Mouse (Mus musculus): ENCODE results near the gene Sh2b3. TPM values are rescaled to one million over a fixed set of nuclear protein-coding genes. Genes with fewer than 3 reads are reported as not detected.

The Sh2b3 gene
- polyA plus RNA-seq, 1 experiment from 2014 or later, result 11.8 TPM

DNA sequence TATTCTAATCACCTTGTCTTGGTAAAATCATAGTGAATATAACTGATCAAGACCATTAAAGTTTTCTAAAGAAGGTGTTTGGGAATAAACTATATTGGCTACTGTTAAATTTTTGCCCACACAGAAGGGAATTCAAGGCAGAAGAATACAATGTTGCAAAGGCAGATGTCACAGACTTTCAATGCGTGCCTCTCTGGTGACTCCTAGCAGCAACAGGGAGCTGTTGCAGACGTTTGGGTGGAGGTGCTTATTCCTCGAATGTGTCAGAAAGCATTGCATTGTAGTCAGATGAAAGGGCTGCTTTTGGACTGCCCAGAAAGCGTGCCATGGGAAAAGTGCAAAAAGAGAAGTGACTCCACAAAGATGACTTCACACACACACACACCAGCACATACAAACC lies 55.0 kb downstream of the Sh2b3 start:
- no peak overlapping the region for H3K4me3 ChIP-seq (ENCODE audit: low read depth, low read length)
- WGBS, result 59% methylated on average over 4 of the region's 4 CpGs
- no peak overlapping the region for H3K4me2 ChIP-seq (replicated peaks; ENCODE audit: low read depth)
- H3K27ac ChIP-seq (ENCODE audit: low read depth, low read length), result no peak overlapping the region
- peak; percentile 62 for TF ChIP-seq CTCF (IDR thresholded peaks at IDR 0.05; ENCODE audit: low read depth)
- no peaks in the 10 kb centered on the region for H3K9me3 ChIP-seq (ENCODE audit: control insufficient read depth)
- peaks cover 52% of the 10 kb centered on the region for H3K36me3 ChIP-seq (ENCODE audit: control insufficient read depth, insufficient read depth)
- ATAC-seq, result no peak
- no peak overlapping the region for H3K9ac ChIP-seq (ENCODE audit: low read depth, low read length)
- H3K4me1 ChIP-seq (replicated peaks; ENCODE audit: control insufficient read depth, insufficient read depth, low read length), result no peaks in the 10 kb centered on the region
- no peaks in the 10 kb centered on the region for H3K27me3 ChIP-seq (replicated peaks; ENCODE audit: control insufficient read depth, insufficient read depth, low read length)

DNA sequence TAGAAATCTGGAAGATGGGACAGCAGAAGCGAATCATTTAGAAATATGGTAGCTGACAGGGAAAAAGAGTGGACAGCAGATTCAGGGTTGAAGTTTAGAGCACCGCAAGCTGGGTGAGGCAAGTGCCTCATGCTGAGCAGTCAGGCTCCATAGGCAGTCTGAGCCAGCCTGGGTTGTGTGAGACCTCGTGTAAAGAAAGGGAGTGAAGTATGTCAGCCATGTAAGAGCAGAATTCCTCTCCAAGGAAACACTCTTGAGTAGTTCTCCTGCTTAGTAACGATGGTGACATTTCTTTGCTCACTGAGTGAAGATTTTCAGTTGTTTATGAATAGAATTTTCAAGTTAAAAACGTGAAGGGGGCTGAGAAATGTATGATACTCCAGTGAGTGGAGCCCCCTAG lies 57.3 kb downstream of the Sh2b3 start:
- Histone ChIP-seq H3K4me2 (replicated peaks; ENCODE audit: low read depth) (no peak overlapping the region), H3K27me3 (replicated peaks; ENCODE audit: control insufficient read depth, insufficient read depth, low read length) (no peaks in the 10 kb centered on the region), H3K27ac (ENCODE audit: low read depth, low read length) (peak overlapping the region; percentile 64; the same call in 1 of the 2 replicates), H3K9ac (ENCODE audit: low read depth, low read length) (no peak overlapping the region), H3K4me3 (ENCODE audit: low read depth, low read length) (no peak overlapping the region), H3K9me3 (ENCODE audit: control insufficient read depth) (no peaks in the 10 kb centered on the region), H3K36me3 (ENCODE audit: control insufficient read depth, insufficient read depth) (peaks cover 41% of the 10 kb centered on the region), H3K4me1 (replicated peaks; ENCODE audit: control insufficient read depth, insufficient read depth, low read length) (no peaks in the 10 kb centered on the region)
- TF ChIP-seq CTCF (IDR thresholded peaks at IDR 0.05; ENCODE audit: low read depth), result no peak
- no peak for ATAC-seq
- 71% methylated on average over 5 of the region's 5 CpGs for whole genome bisulfite sequencing

DNA sequence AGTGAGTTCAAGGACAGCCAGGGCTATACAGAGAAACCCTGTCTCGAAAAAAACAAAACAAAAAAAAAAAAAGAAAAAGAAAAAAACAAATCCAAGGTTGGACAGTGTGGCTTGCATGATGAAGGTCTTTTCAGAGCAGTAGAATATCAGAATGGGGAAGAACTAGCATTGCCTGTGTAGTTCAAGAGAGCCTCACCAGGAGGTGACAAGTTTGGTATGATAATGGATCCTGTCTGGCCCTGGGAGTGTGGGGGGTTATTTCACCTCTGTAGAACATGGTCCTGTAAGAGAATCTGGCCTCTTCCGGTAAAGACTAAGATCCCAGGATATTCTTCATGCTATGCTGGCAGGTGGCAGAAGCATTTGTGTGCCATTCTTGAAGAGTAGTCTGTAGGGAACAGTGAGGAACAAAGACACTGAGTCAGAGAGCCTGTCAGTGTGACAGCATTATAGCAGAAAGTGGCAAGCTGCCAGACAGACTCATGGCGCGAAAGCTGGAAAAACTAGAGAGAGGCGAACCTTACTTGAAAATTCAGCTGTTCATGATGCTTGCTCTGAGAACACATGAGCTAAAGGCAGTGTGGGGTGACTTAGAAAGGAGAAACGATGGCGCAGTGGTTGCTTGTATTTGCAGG lies 58.8 kb downstream of the Sh2b3 start:
- no peaks in the 10 kb centered on the region for H3K9me3 ChIP-seq (ENCODE audit: control insufficient read depth)
- no peaks in the 10 kb centered on the region for H3K27me3 ChIP-seq (replicated peaks; ENCODE audit: control insufficient read depth, insufficient read depth, low read length)
- peaks cover 34% of the 10 kb centered on the region for H3K36me3 ChIP-seq (ENCODE audit: control insufficient read depth, insufficient read depth)
- no peak for ATAC-seq
- TF ChIP-seq CTCF (IDR thresholded peaks at IDR 0.05; ENCODE audit: low read depth), result no peak
- H3K4me2 ChIP-seq (replicated peaks; ENCODE audit: low read depth), result no peak overlapping the region
- WGBS, result 76% methylated on average over 7 of the region's 7 CpGs
- no peak overlapping the region for H3K9ac ChIP-seq (ENCODE audit: low read depth, low read length)
- 0 out of 2 replicates have a peak overlapping the region, but pooled peaks have one; percentile 11 for H3K27ac ChIP-seq (ENCODE audit: low read depth, low read length)
- no peak overlapping the region for H3K4me3 ChIP-seq (ENCODE audit: low read depth, low read length)
- H3K4me1 ChIP-seq (replicated peaks; ENCODE audit: control insufficient read depth, insufficient read depth, low read length), result no peaks in the 10 kb centered on the region

DNA sequence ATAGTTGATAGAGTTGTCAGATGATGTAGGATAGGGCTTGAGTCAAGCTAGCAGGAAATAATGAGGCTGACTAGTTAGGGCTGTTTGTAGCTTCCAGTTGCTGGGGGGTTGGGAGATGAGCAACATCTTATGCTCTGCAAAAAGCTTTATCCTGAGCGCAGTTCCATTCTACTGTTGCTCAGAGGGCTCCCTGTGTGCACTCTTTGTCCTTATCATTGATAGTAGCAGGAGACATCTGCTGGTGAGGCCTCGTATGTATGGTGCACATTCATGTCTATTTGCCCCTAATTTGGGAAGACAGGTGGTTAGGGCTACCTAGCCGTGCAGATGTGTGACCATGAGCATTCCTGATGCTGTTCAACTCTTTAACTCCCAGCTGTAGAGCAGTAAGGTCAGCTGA lies 65.8 kb downstream of the Sh2b3 start:
- no peaks in the 10 kb centered on the region for H3K27me3 ChIP-seq (replicated peaks; ENCODE audit: control insufficient read depth, insufficient read depth, low read length)
- no peak overlapping the region for H3K4me3 ChIP-seq (ENCODE audit: low read depth, low read length)
- TF ChIP-seq CTCF (IDR thresholded peaks at IDR 0.05; ENCODE audit: low read depth), result no peak
- no peaks in the 10 kb centered on the region for H3K4me1 ChIP-seq (replicated peaks; ENCODE audit: control insufficient read depth, insufficient read depth, low read length)
- no peak overlapping the region for H3K27ac ChIP-seq (ENCODE audit: low read depth, low read length)
- H3K9me3 ChIP-seq (ENCODE audit: control insufficient read depth), result no peaks in the 10 kb centered on the region
- H3K36me3 ChIP-seq (ENCODE audit: control insufficient read depth, insufficient read depth), result peaks cover 17% of the 10 kb centered on the region
- H3K4me2 ChIP-seq (replicated peaks; ENCODE audit: low read depth), result no peak overlapping the region
- no peak overlapping the region for H3K9ac ChIP-seq (ENCODE audit: low read depth, low read length)
- WGBS, result 93% methylated on average over 3 of the region's 3 CpGs
- no peak for ATAC-seq

DNA sequence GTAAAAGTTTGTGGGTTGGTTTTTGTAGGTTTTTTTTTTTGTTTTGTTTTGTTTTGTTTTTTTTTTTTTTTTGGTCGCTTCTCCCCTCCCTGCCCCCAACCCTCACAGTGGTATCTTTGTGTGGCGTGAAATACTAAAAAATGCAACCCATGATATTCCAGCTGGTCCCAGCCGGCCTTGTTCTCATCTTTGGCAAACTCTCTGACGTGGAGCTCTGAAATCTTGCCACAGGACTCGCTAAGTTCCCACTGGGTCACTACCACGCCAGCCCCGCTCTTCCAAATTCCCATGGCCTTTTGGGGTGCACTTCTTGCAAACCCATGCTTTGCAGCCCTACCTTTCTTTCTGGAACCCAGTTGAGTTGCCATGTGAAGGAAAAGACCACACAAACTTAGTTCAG lies 67.6 kb downstream of the Sh2b3 start:
- no peaks in the 10 kb centered on the region for H3K27me3 ChIP-seq (replicated peaks; ENCODE audit: control insufficient read depth, insufficient read depth, low read length)
- TF ChIP-seq CTCF (IDR thresholded peaks at IDR 0.05; ENCODE audit: low read depth), result no peak
- no peak overlapping the region for H3K4me3 ChIP-seq (ENCODE audit: low read depth, low read length)
- H3K4me1 ChIP-seq (replicated peaks; ENCODE audit: control insufficient read depth, insufficient read depth, low read length), result no peaks in the 10 kb centered on the region
- peaks cover 15% of the 10 kb centered on the region for H3K36me3 ChIP-seq (ENCODE audit: control insufficient read depth, insufficient read depth)
- H3K9me3 ChIP-seq (ENCODE audit: control insufficient read depth), result no peaks in the 10 kb centered on the region
- no peak for ATAC-seq
- no peak overlapping the region for H3K4me2 ChIP-seq (replicated peaks; ENCODE audit: low read depth)
- no peak overlapping the region for H3K27ac ChIP-seq (ENCODE audit: low read depth, low read length)
- 72% methylated on average over 7 of the region's 7 CpGs for WGBS
- H3K9ac ChIP-seq (ENCODE audit: low read depth, low read length), result no peak overlapping the region

DNA sequence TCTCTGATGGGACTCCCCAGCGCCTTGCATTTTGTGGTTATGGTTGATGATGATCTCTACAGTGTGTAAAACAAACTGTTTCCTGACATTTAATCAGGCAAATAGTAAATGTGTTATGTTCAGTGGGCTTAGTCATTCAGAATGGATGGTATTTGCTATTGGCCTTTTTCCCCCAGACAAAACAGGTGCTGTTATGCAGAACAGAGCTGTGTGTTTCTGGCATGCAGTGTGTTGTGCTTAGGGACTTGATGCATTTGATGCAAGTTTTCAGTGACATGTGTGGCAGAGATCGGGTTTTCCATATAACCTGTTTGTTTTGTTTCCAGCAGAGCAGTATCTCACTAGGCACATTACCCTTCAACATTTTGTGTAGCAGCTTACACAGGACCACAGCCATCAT lies 69.9 kb downstream of the Sh2b3 start:
- no peaks in the 10 kb centered on the region for H3K27me3 ChIP-seq (replicated peaks; ENCODE audit: control insufficient read depth, insufficient read depth, low read length)
- no peak overlapping the region for H3K4me3 ChIP-seq (ENCODE audit: low read depth, low read length)
- H3K4me1 ChIP-seq (replicated peaks; ENCODE audit: control insufficient read depth, insufficient read depth, low read length), result no peaks in the 10 kb centered on the region
- no peak for ATAC-seq
- H3K36me3 ChIP-seq (ENCODE audit: control insufficient read depth, insufficient read depth), result peaks cover 4% of the 10 kb centered on the region
- no peaks in the 10 kb centered on the region for H3K9me3 ChIP-seq (ENCODE audit: control insufficient read depth)
- 81% methylated on average over 2 of the region's 2 CpGs for WGBS
- no peak overlapping the region for H3K4me2 ChIP-seq (replicated peaks; ENCODE audit: low read depth)
- no peak overlapping the region for H3K27ac ChIP-seq (ENCODE audit: low read depth, low read length)
- no peak overlapping the region for H3K9ac ChIP-seq (ENCODE audit: low read depth, low read length)
- no peak for TF ChIP-seq CTCF (IDR thresholded peaks at IDR 0.05; ENCODE audit: low read depth)
